Mouse (Mus musculus): ENCODE measurements at regions not wholly inside any gene's neighbourhood (a gene's known extent, or its start where the extent isn't known, plus 50 kb on each side); places are given as distances from the start of the nearest gene placed in this dataset.

GRCm38 (mm10) chr2:133467170-133468168 lies 84.5 kb upstream of the Bmp2 start:
- Histone ChIP-seq H3K9ac (no peak overlapping the region), H3K4me1 (replicated peaks) (no peaks in the 10 kb centered on the region), H3K4me3 (no peak overlapping the region), H3K9me3 (no peaks in the 10 kb centered on the region), H3K27ac (no peak overlapping the region), H3K36me3 (no peaks in the 10 kb centered on the region), H3K27me3 (no peaks in the 10 kb centered on the region), H3K4me2 (no peak overlapping the region)
- 93% methylated on average over 9 of the region's 9 CpGs for WGBS
- ATAC-seq (ENCODE audit: low FRiP score), result no peak

- Histone ChIP-seq H3K4me1 (replicated peaks) (no peaks in the 10 kb centered on the region), H3K9me3 (no peaks in the 10 kb centered on the region), H3K4me2 (no peak overlapping the region), H3K27ac (no peak overlapping the region), H3K27me3 (no peaks in the 10 kb centered on the region), H3K4me3 (no peak overlapping the region), H3K36me3 (no peaks in the 10 kb centered on the region), H3K9ac (no peak overlapping the region)
- no peak for ATAC-seq (ENCODE audit: low FRiP score)
- 65% methylated on average over 5 of the region's 5 CpGs for WGBS
Measured at GRCm38 (mm10) chr2:133472966-133473744, 78.8 kb upstream of the Bmp2 start.

DNA sequence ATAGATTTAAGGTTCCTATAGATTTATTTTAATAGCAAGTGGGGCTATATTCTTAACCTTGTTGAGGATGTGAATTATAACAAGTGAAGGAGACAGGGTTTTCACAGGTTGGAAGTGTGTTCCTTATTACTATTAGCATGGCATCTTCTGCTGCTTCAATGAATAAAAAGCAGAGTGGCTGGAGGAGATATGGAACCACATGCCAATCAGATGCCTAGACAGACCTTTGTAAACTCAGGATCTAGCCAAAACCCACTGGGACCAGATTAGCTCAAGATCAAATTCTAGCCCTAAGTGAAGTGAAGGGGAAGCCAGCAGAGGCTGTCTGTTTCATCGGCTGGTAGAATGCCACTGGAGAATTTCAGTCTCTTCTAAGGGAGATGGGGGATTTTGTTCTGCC lies 77.8 kb upstream of the Bmp2 start:
- no peaks in the 10 kb centered on the region for H3K9me3 ChIP-seq
- no peaks in the 10 kb centered on the region for H3K36me3 ChIP-seq
- no peaks in the 10 kb centered on the region for H3K4me1 ChIP-seq (replicated peaks)
- no peak overlapping the region for H3K9ac ChIP-seq
- no peak overlapping the region for H3K4me2 ChIP-seq
- no peak overlapping the region for H3K4me3 ChIP-seq
- ATAC-seq (ENCODE audit: low FRiP score), result no peak
- WGBS, result 83% methylated on average over 1 of the region's 1 CpGs
- no peaks in the 10 kb centered on the region for H3K27me3 ChIP-seq
- H3K27ac ChIP-seq, result no peak overlapping the region

DNA sequence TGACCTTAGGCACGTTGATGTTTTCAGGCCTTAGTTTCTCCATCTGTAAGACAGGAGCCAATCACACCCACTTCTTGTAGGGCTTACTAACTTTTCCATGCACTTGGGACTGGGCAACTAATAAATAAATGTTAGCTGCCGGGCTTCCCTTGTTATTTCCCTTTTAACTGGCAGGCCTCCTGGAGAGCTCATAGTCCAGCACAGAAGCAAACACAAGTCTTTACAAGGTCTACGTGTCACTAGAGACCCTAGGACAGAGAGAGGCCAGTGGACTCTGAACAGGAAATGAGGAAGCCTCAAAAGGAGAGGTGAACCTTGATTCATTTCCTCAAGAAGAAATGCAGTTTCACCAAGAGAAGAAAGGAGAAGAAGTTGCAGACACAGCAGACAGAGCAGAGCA lies 71.1 kb upstream of the Bmp2 start:
- Histone ChIP-seq H3K4me1 (replicated peaks) (no peaks in the 10 kb centered on the region), H3K4me2 (no peak overlapping the region), H3K9ac (no peak overlapping the region), H3K36me3 (no peaks in the 10 kb centered on the region), H3K27me3 (no peaks in the 10 kb centered on the region), H3K4me3 (no peak overlapping the region), H3K9me3 (no peaks in the 10 kb centered on the region), H3K27ac (no peak overlapping the region)
- no peak for ATAC-seq (ENCODE audit: low FRiP score)
- 79% methylated on average over 3 of the region's 3 CpGs for WGBS

- no peak for ATAC-seq (ENCODE audit: low FRiP score)
- no peak overlapping the region for H3K4me3 ChIP-seq
- H3K36me3 ChIP-seq, result no peaks in the 10 kb centered on the region
- WGBS, result 87% methylated on average over 6 of the region's 6 CpGs
- H3K4me1 ChIP-seq (replicated peaks), result no peaks in the 10 kb centered on the region
- H3K9me3 ChIP-seq, result no peaks in the 10 kb centered on the region
- H3K4me2 ChIP-seq, result no peak overlapping the region
- H3K27ac ChIP-seq, result no peak overlapping the region
- H3K27me3 ChIP-seq, result no peaks in the 10 kb centered on the region
- no peak overlapping the region for H3K9ac ChIP-seq
Measured at GRCm38 (mm10) chr2:133481305-133481704, 70.7 kb upstream of the Bmp2 start.

GRCm38 (mm10) chr2:133481785-133482184 lies 70.2 kb upstream of the Bmp2 start:
- Histone ChIP-seq H3K9me3 (no peaks in the 10 kb centered on the region), H3K4me2 (no peak overlapping the region), H3K4me3 (no peak overlapping the region), H3K36me3 (no peaks in the 10 kb centered on the region), H3K27me3 (no peaks in the 10 kb centered on the region), H3K9ac (no peak overlapping the region), H3K27ac (no peak overlapping the region), H3K4me1 (replicated peaks) (no peaks in the 10 kb centered on the region)
- WGBS, result 87% methylated on average over 3 of the region's 3 CpGs
- ATAC-seq (ENCODE audit: low FRiP score), result no peak

DNA sequence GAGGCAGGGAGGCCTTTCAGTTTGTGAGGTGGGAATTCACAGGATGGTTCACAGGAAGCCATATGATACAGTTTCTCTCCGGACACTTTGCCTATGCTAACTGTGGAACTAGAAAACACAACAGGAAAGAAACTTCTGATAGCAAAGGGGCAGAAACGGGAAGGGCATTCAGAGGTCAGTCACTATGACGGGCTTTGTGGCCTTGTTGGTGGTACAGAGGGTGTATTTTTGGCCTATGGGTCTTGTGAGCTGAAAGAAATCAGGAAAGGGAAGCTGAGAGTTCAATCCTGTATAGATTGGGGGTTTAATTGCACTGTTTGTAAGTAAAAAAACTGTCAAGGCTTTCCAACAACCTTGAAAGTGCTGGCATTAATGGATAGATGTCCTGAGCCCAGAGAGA lies 56.5 kb upstream of the Bmp2 start:
- WGBS, result 82% methylated on average over 3 of the region's 3 CpGs

DNA sequence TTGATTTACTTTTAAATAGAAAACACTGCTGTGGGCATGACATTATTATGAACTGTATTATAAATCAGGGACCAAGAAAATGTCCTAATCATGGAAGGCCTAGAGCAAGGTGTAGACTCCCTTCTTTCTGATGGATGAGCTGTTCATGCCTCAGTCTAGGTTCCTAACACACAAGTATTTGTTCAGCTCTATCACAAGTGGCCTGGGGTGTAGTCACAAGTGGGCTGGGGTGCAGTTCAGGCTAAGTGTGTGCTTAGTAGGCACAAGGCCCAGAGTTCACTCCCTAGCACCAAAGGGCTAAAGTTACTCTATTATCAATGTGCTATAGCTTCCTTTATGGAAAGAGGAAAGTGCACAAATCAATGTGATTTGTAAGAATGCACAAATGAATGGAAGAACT lies 55.6 kb upstream of the Bmp2 start:
- Histone ChIP-seq H3K36me3 (no peaks in the 10 kb centered on the region), H3K27ac (no peak overlapping the region), H3K4me3 (no peak overlapping the region), H3K9ac (no peak overlapping the region), H3K4me1 (replicated peaks) (no peaks in the 10 kb centered on the region), H3K4me2 (no peak overlapping the region), H3K9me3 (no peaks in the 10 kb centered on the region), H3K27me3 (no peaks in the 10 kb centered on the region)
- no peak for ATAC-seq (ENCODE audit: low FRiP score)

More for the DNA sequence above, 56.5 kb upstream of the Bmp2 start:
- Histone ChIP-seq H3K4me2 (no peak overlapping the region), H3K4me3 (no peak overlapping the region), H3K9me3 (no peaks in the 10 kb centered on the region), H3K27me3 (no peaks in the 10 kb centered on the region), H3K36me3 (no peaks in the 10 kb centered on the region), H3K9ac (no peak overlapping the region), H3K4me1 (replicated peaks) (no peaks in the 10 kb centered on the region), H3K27ac (no peak overlapping the region)
- ATAC-seq (ENCODE audit: low FRiP score), result no peak

- Histone ChIP-seq H3K9me3 (no peaks in the 10 kb centered on the region), H3K27ac (no peak overlapping the region), H3K4me1 (replicated peaks) (no peaks in the 10 kb centered on the region), H3K27me3 (no peaks in the 10 kb centered on the region), H3K36me3 (no peaks in the 10 kb centered on the region), H3K4me2 (no peak overlapping the region), H3K4me3 (no peak overlapping the region), H3K9ac (no peak overlapping the region)
- ATAC-seq (ENCODE audit: low FRiP score), result no peak
- 85% methylated on average over 4 of the region's 4 CpGs for WGBS
Measured at GRCm38 (mm10) chr2:133497071-133497470, 54.9 kb upstream of the Bmp2 start.

- H3K27ac ChIP-seq, result no peak overlapping the region
- H3K27me3 ChIP-seq, result no peaks in the 10 kb centered on the region
- H3K4me1 ChIP-seq (replicated peaks), result no peaks in the 10 kb centered on the region
- H3K36me3 ChIP-seq, result no peaks in the 10 kb centered on the region
- H3K4me2 ChIP-seq, result no peak overlapping the region
- no peak overlapping the region for H3K4me3 ChIP-seq
- no peak overlapping the region for H3K9ac ChIP-seq
- WGBS, result 87% methylated on average over 8 of the region's 8 CpGs
- ATAC-seq (ENCODE audit: low FRiP score), result no peak
- H3K9me3 ChIP-seq, result no peaks in the 10 kb centered on the region
Measured at GRCm38 (mm10) chr2:133497541-133498185, 54.3 kb upstream of the Bmp2 start.

DNA sequence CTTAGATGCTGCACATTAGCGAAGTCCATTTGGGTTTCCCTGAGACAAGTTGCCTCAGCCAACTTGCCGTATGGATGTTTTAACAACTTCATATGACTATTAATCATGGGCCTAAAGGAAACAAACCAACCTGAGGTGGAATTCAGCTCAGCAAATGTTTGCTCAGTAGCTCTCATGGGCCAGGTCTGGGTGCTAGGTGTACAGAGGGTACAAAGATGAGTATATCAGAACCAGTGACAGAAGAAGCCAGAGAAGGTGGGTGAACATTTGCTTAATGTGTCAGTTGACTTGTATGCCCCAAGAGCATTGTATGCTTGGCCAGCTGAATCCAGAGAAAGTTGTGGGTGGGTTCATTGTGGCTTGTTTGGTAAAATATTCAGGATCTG lies 53.8 kb upstream of the Bmp2 start:
- no peak overlapping the region for H3K27ac ChIP-seq
- no peaks in the 10 kb centered on the region for H3K36me3 ChIP-seq
- H3K9me3 ChIP-seq, result no peaks in the 10 kb centered on the region
- no peaks in the 10 kb centered on the region for H3K27me3 ChIP-seq
- no peak overlapping the region for H3K9ac ChIP-seq
- no peaks in the 10 kb centered on the region for H3K4me1 ChIP-seq (replicated peaks)
- H3K4me3 ChIP-seq, result no peak overlapping the region
- ATAC-seq (ENCODE audit: low FRiP score), result no peak
- WGBS, result 93% methylated on average over 2 of the region's 2 CpGs
- H3K4me2 ChIP-seq, result no peak overlapping the region

DNA sequence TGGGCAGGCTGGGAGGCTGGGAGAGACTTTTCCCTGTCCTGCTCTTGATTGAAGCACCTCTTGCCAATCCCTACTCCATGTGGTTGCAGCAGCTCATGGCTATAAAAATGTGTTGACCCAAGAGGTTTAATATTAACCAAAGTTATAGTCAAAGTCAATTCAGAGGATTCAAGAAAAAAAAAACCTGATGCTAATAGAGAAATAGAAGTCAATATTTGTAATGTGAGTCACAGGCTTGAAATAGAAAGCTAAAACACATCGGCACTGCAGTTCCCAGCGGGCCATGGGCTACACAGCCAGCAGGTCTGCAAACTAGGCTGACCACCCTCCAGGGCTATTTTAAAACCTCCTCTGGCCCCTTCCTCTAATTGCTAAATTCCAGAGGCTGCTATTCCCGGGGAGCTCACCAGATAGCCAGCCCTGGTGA lies 53.2 kb upstream of the Bmp2 start:
- Histone ChIP-seq H3K27ac (no peak overlapping the region), H3K4me3 (no peak overlapping the region), H3K4me2 (no peak overlapping the region), H3K27me3 (no peaks in the 10 kb centered on the region), H3K36me3 (no peaks in the 10 kb centered on the region), H3K9ac (no peak overlapping the region), H3K4me1 (replicated peaks) (no peaks in the 10 kb centered on the region), H3K9me3 (no peaks in the 10 kb centered on the region)
- no peak for ATAC-seq (ENCODE audit: low FRiP score)
- 72% methylated on average over 3 of the region's 3 CpGs for WGBS
